Mouse (Mus musculus): ENCODE data around the gene Hmgb1. TPM values are rescaled to one million over a fixed set of nuclear protein-coding genes. Genes with fewer than 3 reads are reported as not detected.

The Hmgb1 gene
- polyA plus RNA-seq, 1 experiment = 107 TPM

DNA sequence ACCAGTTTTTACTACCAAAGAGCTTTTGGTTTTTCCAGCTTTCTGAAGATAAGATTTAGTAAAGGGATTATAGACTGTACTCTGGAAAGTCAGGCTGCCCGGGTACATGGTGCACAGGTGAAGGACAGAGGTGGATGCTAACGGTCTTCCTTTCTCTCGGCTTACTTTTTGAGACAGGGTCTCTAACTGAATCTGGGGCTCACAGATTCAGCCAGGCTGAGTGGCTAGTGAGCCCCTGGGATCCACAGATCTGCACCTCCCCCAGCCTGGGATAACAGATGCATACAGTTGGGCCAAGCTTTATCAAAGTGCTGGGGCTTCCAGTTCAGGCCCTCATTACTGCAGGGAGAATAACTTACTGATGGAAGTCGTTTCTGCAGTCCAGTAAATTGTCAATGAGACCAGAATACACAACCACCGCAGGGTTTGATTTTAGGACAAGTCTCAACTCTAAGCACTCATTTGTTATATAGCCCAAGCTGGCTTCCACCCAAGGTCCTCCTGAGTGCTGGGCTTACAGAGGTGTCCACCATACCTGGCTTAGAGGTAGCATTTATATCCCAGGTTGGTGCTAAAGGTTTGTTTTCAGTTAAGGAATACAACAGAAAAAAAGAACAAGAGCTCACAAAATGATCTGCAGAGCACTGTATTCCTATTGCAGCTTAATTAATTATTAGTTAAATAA, 2.0 kb downstream of the Hmgb1 start:
- Histone ChIP-seq H3K4me1 (replicated peaks; ENCODE audit: control insufficient read depth, insufficient read depth, low read length) (peaks cover 3% of the 10 kb centered on the region), H3K36me3 (ENCODE audit: control insufficient read depth, insufficient read depth, low read length) (no peaks in the 10 kb centered on the region), H3K27me3 (ENCODE audit: control insufficient read depth, insufficient read depth, low read length) (no peaks in the 10 kb centered on the region), H3K27ac (ENCODE audit: control insufficient read depth, insufficient read depth, low read length) (no peak overlapping the region), H3K4me3 (ENCODE audit: control insufficient read depth, insufficient read depth, low read length) (no peak overlapping the region)
- no peak for DNase-seq
- TF ChIP-seq POLR2A (IDR thresholded peaks at IDR 0.05; ENCODE audit: control insufficient read depth, extremely low read depth, insufficient read depth, low read length, poor library complexity) (no peak), CTCF (IDR thresholded peaks at IDR 0.05; ENCODE audit: borderline replicate concordance, control insufficient read depth, extremely low read depth, insufficient read depth, low read length, poor library complexity) (no peak)
- WGBS = 95% methylated on average over 5 of the region's 5 CpGs

DNA sequence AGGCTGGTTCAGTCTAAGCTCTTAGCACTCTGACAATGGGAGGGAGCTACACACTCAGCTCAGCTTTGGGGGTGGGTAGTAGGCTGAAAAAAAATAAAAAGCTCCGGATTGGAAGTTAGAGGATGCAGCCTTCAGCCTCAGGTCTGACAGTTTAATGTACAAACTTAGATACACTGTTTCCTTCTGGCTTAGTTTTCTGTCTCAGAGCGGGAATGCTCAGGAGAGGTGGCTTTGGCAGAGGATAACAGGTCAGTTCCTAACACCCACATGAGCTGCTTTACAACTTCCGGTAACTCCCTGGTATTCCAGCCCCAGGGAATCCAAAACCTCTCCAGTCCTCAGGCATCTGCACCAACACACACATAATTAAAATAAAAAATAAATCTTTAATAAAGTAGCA, 4.5 kb downstream of the Hmgb1 start:
- peaks cover 3% of the 10 kb centered on the region for H3K4me1 ChIP-seq (replicated peaks; ENCODE audit: control insufficient read depth, insufficient read depth, low read length)
- H3K27me3 ChIP-seq (ENCODE audit: control insufficient read depth, insufficient read depth, low read length) = no peaks in the 10 kb centered on the region
- H3K27ac ChIP-seq (ENCODE audit: control insufficient read depth, insufficient read depth, low read length) = no peak overlapping the region
- TF ChIP-seq POLR2A (IDR thresholded peaks at IDR 0.05; ENCODE audit: control insufficient read depth, extremely low read depth, insufficient read depth, low read length, poor library complexity) (no peak), CTCF (IDR thresholded peaks at IDR 0.05; ENCODE audit: borderline replicate concordance, control insufficient read depth, extremely low read depth, insufficient read depth, low read length, poor library complexity) (no peak)
- no peak overlapping the region for H3K4me3 ChIP-seq (ENCODE audit: control insufficient read depth, insufficient read depth, low read length)
- H3K36me3 ChIP-seq (ENCODE audit: control insufficient read depth, insufficient read depth, low read length) = no peaks in the 10 kb centered on the region
- WGBS = 94% methylated on average over 3 of the region's 3 CpGs
- no peak for DNase-seq

- 92% methylated on average over 5 of the region's 5 CpGs for WGBS
- DNase-seq = no peak
- H3K36me3 ChIP-seq (ENCODE audit: control insufficient read depth, insufficient read depth, low read length) = no peaks in the 10 kb centered on the region
- peaks cover 4% of the 10 kb centered on the region for H3K4me1 ChIP-seq (replicated peaks; ENCODE audit: control insufficient read depth, insufficient read depth, low read length)
- TF ChIP-seq POLR2A (IDR thresholded peaks at IDR 0.05; ENCODE audit: control insufficient read depth, extremely low read depth, insufficient read depth, low read length, poor library complexity) = no peak
- TF ChIP-seq CTCF (IDR thresholded peaks at IDR 0.05; ENCODE audit: borderline replicate concordance, control insufficient read depth, extremely low read depth, insufficient read depth, low read length, poor library complexity) = no peak
- H3K27me3 ChIP-seq (ENCODE audit: control insufficient read depth, insufficient read depth, low read length) = no peaks in the 10 kb centered on the region
- H3K4me3 ChIP-seq (ENCODE audit: control insufficient read depth, insufficient read depth, low read length) = no peak overlapping the region
- H3K27ac ChIP-seq (ENCODE audit: control insufficient read depth, insufficient read depth, low read length) = no peak overlapping the region
Measured at GRCm38 (mm10) chr5:149178095-149178494, 6.2 kb downstream of the Hmgb1 start.

DNA sequence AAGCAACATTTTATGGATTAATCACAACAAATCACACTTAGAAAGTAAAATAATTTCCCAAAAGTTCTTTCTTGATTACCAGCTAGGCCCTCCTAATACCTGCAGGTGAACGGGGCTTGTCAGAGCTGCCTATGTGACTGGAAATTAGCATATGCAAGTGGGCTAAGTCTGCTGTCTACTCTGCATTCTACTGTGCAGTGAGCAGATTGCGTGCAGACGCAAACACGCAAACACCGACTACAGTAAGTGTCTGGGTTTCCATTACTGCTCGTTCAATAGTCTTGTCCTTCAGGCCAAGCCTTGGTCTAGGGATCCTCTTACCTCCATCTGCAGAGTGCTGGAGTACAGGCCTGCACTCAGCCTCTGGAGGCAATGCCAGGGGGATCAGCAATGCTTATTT, 8.6 kb downstream of the Hmgb1 start:
- 96% methylated on average over 6 of the region's 6 CpGs for WGBS
- TF ChIP-seq CTCF (IDR thresholded peaks at IDR 0.05; ENCODE audit: borderline replicate concordance, control insufficient read depth, extremely low read depth, insufficient read depth, low read length, poor library complexity) = no peak
- no peak for TF ChIP-seq POLR2A (IDR thresholded peaks at IDR 0.05; ENCODE audit: control insufficient read depth, extremely low read depth, insufficient read depth, low read length, poor library complexity)
- Histone ChIP-seq H3K36me3 (ENCODE audit: control insufficient read depth, insufficient read depth, low read length) (no peaks in the 10 kb centered on the region), H3K4me1 (replicated peaks; ENCODE audit: control insufficient read depth, insufficient read depth, low read length) (0 out of 2 replicates have a peak, but pooled peaks cover 2% of the 10 kb centered on the region), H3K4me3 (ENCODE audit: control insufficient read depth, insufficient read depth, low read length) (no peak overlapping the region), H3K27me3 (ENCODE audit: control insufficient read depth, insufficient read depth, low read length) (no peaks in the 10 kb centered on the region), H3K27ac (ENCODE audit: control insufficient read depth, insufficient read depth, low read length) (no peak overlapping the region)
- DNase-seq = no peak

GRCm38 (mm10) chr5:149174527-149174926, 9.8 kb downstream of the Hmgb1 start:
- WGBS = 96% methylated on average over 7 of the region's 7 CpGs
- no peak for DNase-seq
- H3K27me3 ChIP-seq (ENCODE audit: control insufficient read depth, insufficient read depth, low read length) = no peaks in the 10 kb centered on the region
- TF ChIP-seq POLR2A (IDR thresholded peaks at IDR 0.05; ENCODE audit: control insufficient read depth, extremely low read depth, insufficient read depth, low read length, poor library complexity) (no peak), CTCF (IDR thresholded peaks at IDR 0.05; ENCODE audit: borderline replicate concordance, control insufficient read depth, extremely low read depth, insufficient read depth, low read length, poor library complexity) (no peak)
- no peak overlapping the region for H3K4me3 ChIP-seq (ENCODE audit: control insufficient read depth, insufficient read depth, low read length)
- H3K27ac ChIP-seq (ENCODE audit: control insufficient read depth, insufficient read depth, low read length) = no peak overlapping the region
- H3K4me1 ChIP-seq (replicated peaks; ENCODE audit: control insufficient read depth, insufficient read depth, low read length) = 0 out of 2 replicates have a peak, but pooled peaks cover 2% of the 10 kb centered on the region
- no peaks in the 10 kb centered on the region for H3K36me3 ChIP-seq (ENCODE audit: control insufficient read depth, insufficient read depth, low read length)

GRCm38 (mm10) chr5:149172246-149172645, 12.0 kb downstream of the Hmgb1 start:
- H3K4me1 ChIP-seq (replicated peaks; ENCODE audit: control insufficient read depth, insufficient read depth, low read length) = 0 out of 2 replicates have a peak, but pooled peaks cover 2% of the 10 kb centered on the region
- H3K36me3 ChIP-seq (ENCODE audit: control insufficient read depth, insufficient read depth, low read length) = no peaks in the 10 kb centered on the region
- no peak overlapping the region for H3K27ac ChIP-seq (ENCODE audit: control insufficient read depth, insufficient read depth, low read length)
- DNase-seq = no peak
- 80% methylated on average over 10 of the region's 10 CpGs for WGBS
- no peaks in the 10 kb centered on the region for H3K27me3 ChIP-seq (ENCODE audit: control insufficient read depth, insufficient read depth, low read length)
- H3K4me3 ChIP-seq (ENCODE audit: control insufficient read depth, insufficient read depth, low read length) = no peak overlapping the region
- no peak for TF ChIP-seq CTCF (IDR thresholded peaks at IDR 0.05; ENCODE audit: borderline replicate concordance, control insufficient read depth, extremely low read depth, insufficient read depth, low read length, poor library complexity)

All from thymus, adult 2 months (tissue).